Mouse (Mus musculus): ENCODE results near the gene Irs1. TPM values are rescaled to one million over a fixed set of nuclear protein-coding genes. Genes with fewer than 3 reads are reported as not detected.
A peak's percentile ranks its signal among the peaks of the same experiment; 100 is the strongest.

The Irs1 gene
- polyA plus RNA-seq, 1 experiment from 2014 or later: 14.7 TPM

DNA sequence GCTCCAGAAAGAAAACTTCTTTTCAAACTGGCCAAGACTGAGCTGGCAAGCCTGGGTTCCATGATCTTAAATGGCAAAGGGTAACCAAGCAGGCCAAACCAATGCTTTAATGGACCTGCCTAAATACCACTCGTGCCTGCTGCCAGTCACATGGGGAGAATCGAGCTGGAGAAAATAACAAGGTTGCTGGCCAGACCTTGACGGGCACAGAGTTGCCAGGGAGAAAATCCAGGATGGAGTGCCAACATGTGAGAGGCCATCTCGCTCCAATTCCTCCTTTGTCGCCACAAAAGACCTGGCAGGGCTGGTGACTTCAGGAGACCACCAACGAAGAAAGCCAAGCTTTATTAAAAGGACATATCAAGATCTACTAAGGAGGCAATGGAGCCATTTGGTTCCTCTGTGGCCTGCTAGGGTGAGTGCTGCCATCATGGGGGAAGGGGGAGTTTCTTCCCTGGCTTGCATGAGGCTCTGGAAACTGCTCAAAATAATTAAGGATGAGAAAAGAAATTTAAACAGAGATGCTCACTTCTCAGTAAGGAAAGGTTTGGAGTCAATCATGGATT lies 47.9 kb downstream of the Irs1 start:
- no peak overlapping the region for H3K4me2 ChIP-seq (replicated peaks)
- no peak overlapping the region for H3K4me3 ChIP-seq
- no peaks in the 10 kb centered on the region for H3K27me3 ChIP-seq
- no peak overlapping the region for H3K9ac ChIP-seq
- H3K9me3 ChIP-seq: no peaks in the 10 kb centered on the region
- H3K27ac ChIP-seq: no peak overlapping the region
- H3K4me1 ChIP-seq: peaks cover 10% of the 10 kb centered on the region; the same call in 1 of the 2 replicates
- WGBS: 90% methylated on average over 6 of the region's 6 CpGs
- no peaks in the 10 kb centered on the region for H3K36me3 ChIP-seq
- ATAC-seq (ENCODE audit: insufficient number of reproducible peaks, insufficient read depth, low FRiP score, low TSS enrichment): no peak

DNA sequence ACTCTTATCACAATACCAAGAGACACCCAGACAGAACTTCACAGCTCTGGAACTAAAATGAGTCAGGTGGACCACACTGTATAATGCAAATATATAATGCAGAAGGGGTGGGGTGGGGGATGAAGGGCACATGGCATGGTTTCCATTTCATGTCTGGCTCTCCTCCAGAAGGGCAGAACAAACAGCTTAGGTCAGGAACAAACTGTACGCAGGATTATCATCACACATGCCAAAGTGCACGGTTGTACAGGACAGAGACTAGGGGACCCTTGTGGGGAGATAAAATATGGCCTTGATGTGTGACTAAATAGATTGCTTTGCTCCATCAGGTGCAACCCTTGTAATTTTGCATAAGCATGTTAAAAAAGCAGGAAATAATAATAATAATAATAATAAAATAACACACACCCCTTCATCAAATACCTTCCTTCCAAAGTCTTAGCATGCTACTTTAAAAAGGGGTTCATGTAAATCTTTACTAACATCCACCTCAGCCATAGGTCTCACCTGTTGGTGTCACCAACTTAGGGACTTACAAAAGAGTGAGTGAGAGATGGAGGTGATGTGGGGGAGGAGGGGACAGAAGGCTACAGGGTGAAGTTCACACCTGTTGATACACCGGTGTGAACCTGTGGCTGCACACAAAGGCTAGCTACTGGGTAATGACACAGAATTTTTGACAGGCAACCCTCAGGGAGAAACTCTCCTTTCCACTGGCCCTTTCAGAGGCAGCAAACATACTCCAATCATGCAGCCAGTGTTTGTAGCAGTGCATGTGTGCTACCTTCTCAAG lies 51.6 kb downstream of the Irs1 start:
- H3K9ac ChIP-seq: no peak overlapping the region
- no peak for ATAC-seq (ENCODE audit: insufficient number of reproducible peaks, insufficient read depth, low FRiP score, low TSS enrichment)
- H3K27ac ChIP-seq: no peak overlapping the region
- no peak overlapping the region for H3K4me2 ChIP-seq (replicated peaks)
- no peaks in the 10 kb centered on the region for H3K4me1 ChIP-seq
- peaks cover 12% of the 10 kb centered on the region for H3K36me3 ChIP-seq
- H3K4me3 ChIP-seq: no peak overlapping the region
- 74% methylated on average over 3 of the region's 3 CpGs for whole genome bisulfite sequencing
- H3K27me3 ChIP-seq: no peaks in the 10 kb centered on the region
- no peaks in the 10 kb centered on the region for H3K9me3 ChIP-seq

GRCm38 (mm10) chr1:82238245-82238644 lies 53.0 kb downstream of the Irs1 start:
- WGBS: 74% methylated on average over 4 of the region's 4 CpGs
- Histone ChIP-seq H3K27me3 (no peaks in the 10 kb centered on the region), H3K9ac (no peak overlapping the region), H3K27ac (no peak overlapping the region), H3K9me3 (no peaks in the 10 kb centered on the region), H3K36me3 (peaks cover 14% of the 10 kb centered on the region), H3K4me2 (replicated peaks) (no peak overlapping the region), H3K4me3 (no peak overlapping the region), H3K4me1 (no peaks in the 10 kb centered on the region)
- ATAC-seq (ENCODE audit: insufficient number of reproducible peaks, insufficient read depth, low FRiP score, low TSS enrichment): no peak

DNA sequence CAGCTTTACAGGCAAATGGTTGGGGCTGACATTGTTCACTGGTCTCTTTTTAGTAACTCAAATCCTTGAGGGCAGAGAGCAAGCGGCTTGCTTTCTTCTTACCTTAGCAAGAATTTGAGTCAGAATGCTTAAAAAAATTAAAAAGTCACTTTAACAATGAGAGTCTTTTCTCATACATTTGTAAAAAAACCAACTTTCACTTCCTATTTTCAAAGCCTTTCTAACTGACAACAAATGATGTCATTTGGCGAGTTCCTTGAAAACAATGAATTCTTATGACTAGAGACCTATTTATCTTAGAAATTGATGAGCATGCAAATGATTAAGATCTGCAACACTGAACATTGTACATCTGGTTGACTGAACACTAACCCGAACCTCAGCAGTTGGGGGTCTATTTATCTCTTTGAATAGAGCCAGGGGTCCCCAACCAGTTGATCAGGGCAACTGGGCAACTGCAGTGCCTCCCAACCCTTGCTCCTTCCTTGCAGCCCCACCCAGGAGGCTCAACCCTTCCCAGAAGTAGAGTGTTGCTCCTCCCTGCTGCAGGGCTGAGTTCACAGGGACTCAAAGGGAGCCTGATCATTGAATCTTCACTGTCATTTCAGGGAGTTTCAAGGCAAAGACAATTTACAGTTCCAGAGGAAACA lies 55.6 kb downstream of the Irs1 start:
- H3K27ac ChIP-seq: no peak overlapping the region
- H3K27me3 ChIP-seq: no peaks in the 10 kb centered on the region
- no peak overlapping the region for H3K4me2 ChIP-seq (replicated peaks)
- 82% methylated on average over 3 of the region's 3 CpGs for WGBS
- H3K4me3 ChIP-seq: no peak overlapping the region
- no peaks in the 10 kb centered on the region for H3K4me1 ChIP-seq
- no peaks in the 10 kb centered on the region for H3K9me3 ChIP-seq
- no peak overlapping the region for H3K9ac ChIP-seq
- peaks cover 14% of the 10 kb centered on the region for H3K36me3 ChIP-seq
- ATAC-seq (ENCODE audit: insufficient number of reproducible peaks, insufficient read depth, low FRiP score, low TSS enrichment): no peak

- Histone ChIP-seq H3K9me3 (no peaks in the 10 kb centered on the region), H3K4me3 (no peak overlapping the region), H3K4me2 (replicated peaks) (no peak overlapping the region), H3K27ac (no peak overlapping the region), H3K4me1 (no peaks in the 10 kb centered on the region), H3K36me3 (peaks cover 14% of the 10 kb centered on the region), H3K9ac (no peak overlapping the region), H3K27me3 (no peaks in the 10 kb centered on the region)
- no peak for ATAC-seq (ENCODE audit: insufficient number of reproducible peaks, insufficient read depth, low FRiP score, low TSS enrichment)
- 92% methylated on average over 3 of the region's 3 CpGs for WGBS
Observed at GRCm38 (mm10) chr1:82234616-82235015, 56.6 kb downstream of the Irs1 start.

- H3K27me3 ChIP-seq: no peaks in the 10 kb centered on the region
- no peak within 1 kb of the TSS for H3K9ac ChIP-seq
- no peak within 1 kb of the TSS for H3K27ac ChIP-seq
- no peaks in the 10 kb centered on the region for H3K4me1 ChIP-seq
- H3K36me3 ChIP-seq: peaks cover 14% of the 10 kb centered on the region
- H3K9me3 ChIP-seq: no peaks in the 10 kb centered on the region
- ATAC-seq (ENCODE audit: insufficient number of reproducible peaks, insufficient read depth, low FRiP score, low TSS enrichment): no peak
- no peak within 1 kb of the TSS for H3K4me2 ChIP-seq (replicated peaks)
- no peak within 1 kb of the TSS for H3K4me3 ChIP-seq
- 89% methylated on average over 3 of the region's 3 CpGs for WGBS
Observed at GRCm38 (mm10) chr1:82232812-82233211, 58.4 kb downstream of the Irs1 start, which contains the start of gene Gm9747. Gm9747 (plus strand) TSS chr1:82233112.

DNA sequence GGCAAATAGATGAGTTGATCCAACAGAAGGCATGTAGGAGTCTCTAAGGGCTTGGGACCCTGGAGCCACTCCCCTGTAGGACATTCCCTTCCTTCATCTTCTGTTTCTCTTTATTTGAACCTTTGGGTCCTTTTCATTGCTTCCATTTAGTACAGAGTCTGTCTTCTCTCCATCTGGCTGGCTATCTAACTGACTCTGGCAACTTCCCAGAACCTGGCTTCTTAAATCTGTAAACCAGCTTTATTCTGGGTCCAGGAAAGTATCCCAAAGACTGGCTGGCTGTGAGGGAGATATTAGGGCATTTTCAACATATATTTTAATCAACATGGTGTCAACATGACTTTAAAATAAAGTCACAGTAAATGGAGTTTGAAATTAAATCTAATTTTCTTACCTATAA lies 62.4 kb downstream of the Irs1 start:
- H3K4me2 ChIP-seq (replicated peaks): no peak overlapping the region
- H3K27ac ChIP-seq: no peak overlapping the region
- no peak overlapping the region for H3K9ac ChIP-seq
- no peaks in the 10 kb centered on the region for H3K27me3 ChIP-seq
- no peaks in the 10 kb centered on the region for H3K4me1 ChIP-seq
- no peaks in the 10 kb centered on the region for H3K9me3 ChIP-seq
- H3K4me3 ChIP-seq: no peak overlapping the region
- no peak for ATAC-seq (ENCODE audit: insufficient number of reproducible peaks, insufficient read depth, low FRiP score, low TSS enrichment)
- no peaks in the 10 kb centered on the region for H3K36me3 ChIP-seq

- no peak overlapping the region for H3K27ac ChIP-seq
- no peak overlapping the region for H3K4me2 ChIP-seq (replicated peaks)
- 91% methylated on average over 5 of the region's 5 CpGs for WGBS
- H3K9me3 ChIP-seq: no peaks in the 10 kb centered on the region
- no peaks in the 10 kb centered on the region for H3K36me3 ChIP-seq
- no peak overlapping the region for H3K9ac ChIP-seq
- H3K4me1 ChIP-seq: peaks cover 12% of the 10 kb centered on the region
- no peaks in the 10 kb centered on the region for H3K27me3 ChIP-seq
- H3K4me3 ChIP-seq: no peak overlapping the region
- ATAC-seq (ENCODE audit: insufficient number of reproducible peaks, insufficient read depth, low FRiP score, low TSS enrichment): no peak
Observed at GRCm38 (mm10) chr1:82223042-82223795, 68.0 kb downstream of the Irs1 start.

- Histone ChIP-seq H3K27me3 (no peaks in the 10 kb centered on the region), H3K9me3 (no peaks in the 10 kb centered on the region), H3K4me3 (no peak overlapping the region), H3K4me1 (peaks cover 12% of the 10 kb centered on the region), H3K27ac (no peak overlapping the region), H3K4me2 (replicated peaks) (no peak overlapping the region), H3K36me3 (no peaks in the 10 kb centered on the region), H3K9ac (no peak overlapping the region)
- 33% methylated on average over 1 of the region's 1 CpGs for WGBS
- no peak for ATAC-seq (ENCODE audit: insufficient number of reproducible peaks, insufficient read depth, low FRiP score, low TSS enrichment)
Observed at GRCm38 (mm10) chr1:82221462-82221861, 69.8 kb downstream of the Irs1 start.

- 0 out of 2 replicates have a peak overlapping the region, but pooled peaks have one; percentile 17 for H3K4me2 ChIP-seq (replicated peaks)
- no peaks in the 10 kb centered on the region for H3K9me3 ChIP-seq
- H3K36me3 ChIP-seq: no peaks in the 10 kb centered on the region
- no peak for ATAC-seq (ENCODE audit: insufficient number of reproducible peaks, insufficient read depth, low FRiP score, low TSS enrichment)
- H3K4me1 ChIP-seq: peaks cover 12% of the 10 kb centered on the region
- H3K27ac ChIP-seq: no peak overlapping the region
- H3K4me3 ChIP-seq: no peak overlapping the region
- no peaks in the 10 kb centered on the region for H3K27me3 ChIP-seq
- no peak overlapping the region for H3K9ac ChIP-seq
- WGBS: 31% methylated on average over 12 of the region's 12 CpGs
Observed at GRCm38 (mm10) chr1:82220673-82221396, 70.4 kb downstream of the Irs1 start.

DNA sequence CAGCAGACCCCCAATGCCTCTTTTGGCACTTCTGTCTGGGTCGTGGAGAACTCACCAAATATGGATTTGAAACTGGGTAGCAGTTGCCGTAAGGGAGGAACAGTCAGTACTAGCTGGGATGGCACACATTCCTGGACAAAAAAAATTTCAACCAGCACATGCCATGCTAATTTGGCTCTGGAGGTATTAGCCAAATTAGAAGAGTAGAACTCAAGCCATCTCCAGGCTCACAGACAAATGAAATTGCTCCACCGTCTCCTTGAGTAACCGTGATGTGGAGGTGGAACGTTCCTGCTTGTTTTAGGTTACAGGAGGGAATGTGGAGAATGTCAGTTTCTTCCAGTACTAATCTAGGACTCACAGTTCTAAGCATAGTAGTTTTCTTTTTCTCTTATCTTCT lies 83.7 kb downstream of the Irs1 start:
- no peak for ATAC-seq (ENCODE audit: insufficient number of reproducible peaks, insufficient read depth, low FRiP score, low TSS enrichment)
- Histone ChIP-seq H3K9me3 (no peaks in the 10 kb centered on the region), H3K27ac (no peak overlapping the region), H3K36me3 (no peaks in the 10 kb centered on the region), H3K4me1 (no peaks in the 10 kb centered on the region), H3K4me3 (no peak overlapping the region), H3K4me2 (replicated peaks) (no peak overlapping the region), H3K9ac (no peak overlapping the region), H3K27me3 (no peaks in the 10 kb centered on the region)
- 78% methylated on average over 5 of the region's 5 CpGs for WGBS
